Mouse (Mus musculus) intestine, embryonic 14.5 days (tissue): ENCODE results near the gene Mgst3. TPM values are rescaled to one million over a fixed set of nuclear protein-coding genes. Genes with fewer than 3 reads are reported as not detected.

Experiments
- ATAC-seq: fragments of 200-750 bp; cut with Nextera tagmentation; replicated peaks from 2 replicates; pipeline ENCODE4 v1.8.0; 2017; ENCODE audit warnings: low read depth, moderate number of reproducible peaks, moderate TSS enrichment, moderate library complexity; ENCODE audit not compliant: low FRiP score, low TSS enrichment
- DNase-seq: peaks from one replicate; pipeline ENCODE4 v3.0.0-alpha.2; 2018; ENCODE audit warnings: low spot score
- H3K27ac ChIP-seq: fragments of 300-500 bp; sonication (generic); 2 replicates; pipeline ENCODE4 v1.5.1; 2014; ENCODE audit warnings: low read depth, mild to moderate bottlenecking, control low read depth
- H3K27me3 ChIP-seq: fragments of 300-500 bp; sonication (generic); replicated peaks from 2 replicates; pipeline ENCODE4 v1.6.1; 2014; ENCODE audit warnings: low read length, control low read depth; ENCODE audit not compliant: control insufficient read depth, insufficient read depth
- H3K36me3 ChIP-seq: fragments of 300-500 bp; sonication (generic); 2 replicates; pipeline ENCODE4 v1.6.1; 2014; ENCODE audit warnings: low read length, control low read depth; ENCODE audit not compliant: control insufficient read depth, insufficient read depth
- H3K4me1 ChIP-seq: fragments of 300-500 bp; sonication (generic); replicated peaks from 2 replicates; pipeline ENCODE4 v1.6.1; 2014; ENCODE audit warnings: low read length, control low read depth, mixed read lengths; ENCODE audit not compliant: control insufficient read depth, insufficient read depth
- H3K4me2 ChIP-seq: fragments of 300-500 bp; sonication (generic); 2 replicates; pipeline ENCODE4 v1.6.1; 2014; ENCODE audit warnings: low read length
- H3K4me3 ChIP-seq: fragments of 300-500 bp; sonication (generic); 2 replicates; pipeline ENCODE4 v1.5.1; 2014; ENCODE audit warnings: low read depth, low read length, control low read depth, mixed read lengths
- H3K9ac ChIP-seq: fragments of 300-500 bp; sonication (generic); 2 replicates; pipeline ENCODE4 v1.6.1; 2014; ENCODE audit warnings: mild to moderate bottlenecking, low read length
- H3K9me3 ChIP-seq: fragments of 300-500 bp; sonication (generic); 2 replicates; pipeline ENCODE4 v1.6.1; 2016; ENCODE audit warnings: low read length, control low read depth; ENCODE audit not compliant: control insufficient read depth
- WGBS: fragments of 180-500 bp; shearing (Covaris S2); extraction: QIAGEN DNeasy Blood & Tissue Kit; methylation state at CpG from one replicate; pipeline ENCODE4 v1.1.7; 2014; 5-methylcytosine and 5-hydroxymethylcytosine counted together
- polyA plus RNA-seq: library from polyadenylated mRNA; unstranded; fragments of >200 nt; fragmentation: Nextera tagmentation; extraction: Ambion mirVana; gene quantifications from 2 replicates; pipeline ENCODE4 v1.2.1, GENCODE M21; 2014

The Mgst3 gene
- polyA plus RNA-seq, 1 experiment from 2014 or later = 217 TPM

DNA sequence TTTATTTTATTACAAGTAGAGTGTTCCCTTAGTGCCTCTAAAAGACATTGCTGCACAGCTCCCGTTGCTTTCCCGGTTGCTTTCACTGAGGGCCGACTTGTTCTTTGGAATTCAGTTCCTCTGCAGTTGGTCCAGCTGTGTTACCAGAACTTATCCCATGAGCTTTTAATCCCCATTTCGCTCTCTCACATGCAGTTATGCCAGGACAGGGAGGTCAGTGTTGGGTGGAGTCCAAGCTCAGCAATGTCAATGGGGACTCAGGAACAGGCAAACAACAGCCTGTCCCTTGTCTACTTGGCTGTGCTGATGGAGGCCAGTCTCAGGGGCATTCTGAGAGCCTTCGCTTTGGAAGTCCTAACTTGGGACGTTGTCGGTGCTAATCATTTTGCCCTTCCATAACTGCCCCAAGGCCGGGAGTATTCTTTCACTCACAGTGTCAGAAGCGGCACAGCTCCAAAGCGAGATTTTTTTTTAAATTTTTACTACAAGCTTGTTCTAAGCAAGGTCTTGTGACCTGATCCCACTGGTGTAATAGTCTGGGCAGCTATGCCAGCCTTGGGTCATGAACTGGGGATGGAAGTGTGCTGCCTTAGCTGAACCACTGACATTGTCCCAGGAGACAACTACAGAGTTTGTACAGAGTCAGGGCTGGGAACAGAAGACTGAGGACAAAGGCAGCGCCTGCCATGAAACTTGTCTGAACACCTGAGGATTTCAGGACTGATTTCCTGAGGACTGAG lies 29.0 kb upstream of the Mgst3 start:
- Histone ChIP-seq H3K9me3 (no peaks in the 10 kb centered on the region), H3K4me2 (no peak overlapping the region), H3K4me3 (no peak overlapping the region), H3K9ac (no peak overlapping the region), H3K27ac (no peak overlapping the region), H3K4me1 (no peaks in the 10 kb centered on the region), H3K27me3 (no peaks in the 10 kb centered on the region), H3K36me3 (no peaks in the 10 kb centered on the region)
- ATAC-seq = no peak
- 81% methylated on average over 11 of the region's 11 CpGs for WGBS
- peak; percentile 47 for DNase-seq

DNA sequence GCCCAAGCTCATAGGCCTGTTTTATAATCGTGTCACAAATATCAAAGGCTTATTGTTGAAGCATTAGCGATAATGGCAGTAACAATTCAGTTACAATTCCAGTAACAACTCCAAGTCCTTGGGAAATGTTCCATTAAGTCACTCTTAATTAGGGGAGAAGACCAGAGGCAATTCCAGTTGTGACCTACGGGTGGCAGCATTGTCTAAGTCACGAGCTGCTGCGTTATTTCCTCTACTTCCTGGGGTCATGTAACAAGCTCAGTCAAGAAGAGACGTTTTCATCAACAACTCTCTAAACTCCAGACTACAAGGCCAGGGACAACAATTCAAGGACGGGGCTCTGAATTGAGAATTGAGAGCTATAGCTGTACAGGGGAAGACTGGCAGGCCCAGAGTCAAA lies 21.2 kb upstream of the Mgst3 start:
- ATAC-seq (no peak), DNase-seq (peak; percentile 89)
- WGBS = 4% methylated on average over 7 of the region's 7 CpGs

DNA sequence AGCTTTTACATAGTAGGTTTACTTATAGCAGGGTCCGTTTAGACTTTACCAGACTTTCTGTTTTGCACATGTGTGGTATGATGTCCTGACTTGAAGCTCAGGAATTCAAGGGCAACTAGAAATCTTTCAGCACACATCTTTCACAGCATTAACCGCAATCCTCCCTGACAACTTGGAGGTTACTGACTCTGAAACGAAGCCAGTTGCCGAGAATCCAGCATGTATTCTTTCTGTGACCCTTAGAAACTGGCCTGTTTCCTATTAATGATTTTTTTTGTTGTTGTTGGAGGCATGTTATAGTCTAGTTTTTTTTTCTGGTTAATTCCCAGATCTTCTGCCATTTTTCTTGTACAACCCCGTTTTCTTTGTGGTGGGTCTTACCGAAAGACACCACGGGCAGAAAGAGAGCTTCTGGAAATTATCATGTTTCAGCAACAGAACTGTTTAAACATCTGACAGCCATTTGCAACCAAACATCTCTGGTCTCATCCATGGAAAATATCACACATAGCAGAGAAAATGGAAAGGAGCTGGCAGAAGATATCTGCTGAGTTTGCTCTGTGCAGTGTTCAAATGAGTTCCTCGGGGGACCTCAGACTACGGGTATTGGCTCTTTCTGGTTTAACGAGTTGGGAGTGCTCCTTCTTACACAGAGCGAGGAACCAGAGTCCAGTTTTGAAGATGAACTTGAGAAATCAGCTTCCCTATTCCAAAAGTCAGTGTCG lies 18.5 kb upstream of the Mgst3 start:
- no peak overlapping the region for H3K4me3 ChIP-seq
- H3K9me3 ChIP-seq = no peaks in the 10 kb centered on the region
- 36% methylated on average over 12 of the region's 12 CpGs for WGBS
- DNase-seq (no peak), ATAC-seq (no peak)
- H3K27ac ChIP-seq = no peak overlapping the region
- no peak overlapping the region for H3K9ac ChIP-seq
- no peak overlapping the region for H3K4me2 ChIP-seq
- H3K36me3 ChIP-seq = no peaks in the 10 kb centered on the region
- H3K27me3 ChIP-seq = no peaks in the 10 kb centered on the region
- no peaks in the 10 kb centered on the region for H3K4me1 ChIP-seq

More for the DNA sequence above, 21.2 kb upstream of the Mgst3 start:
- no peak overlapping the region for H3K27ac ChIP-seq
- H3K4me1 ChIP-seq = no peaks in the 10 kb centered on the region
- H3K9me3 ChIP-seq = no peaks in the 10 kb centered on the region
- H3K9ac ChIP-seq = no peak overlapping the region
- no peaks in the 10 kb centered on the region for H3K36me3 ChIP-seq
- no peak overlapping the region for H3K4me2 ChIP-seq
- H3K4me3 ChIP-seq = no peak overlapping the region
- H3K27me3 ChIP-seq = no peaks in the 10 kb centered on the region

DNA sequence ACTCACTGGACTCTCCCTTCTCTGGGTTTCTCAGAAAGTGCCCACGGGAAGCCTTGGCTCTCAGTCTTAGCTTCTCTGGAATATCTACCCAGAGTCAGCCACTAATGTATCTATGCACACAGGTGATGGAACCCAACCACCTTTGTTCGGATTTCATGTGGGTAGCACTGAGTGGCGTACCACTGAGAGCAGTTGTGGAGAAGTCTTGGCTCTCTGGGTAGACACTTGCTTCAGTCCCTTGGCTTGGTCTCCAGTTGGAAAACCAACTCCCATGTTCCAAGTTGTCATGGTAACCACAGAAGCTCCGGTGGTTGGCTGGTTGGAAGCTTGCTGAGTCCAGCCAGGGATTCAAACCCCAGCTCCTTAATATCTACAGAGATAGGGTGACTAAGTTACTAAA lies 16.0 kb upstream of the Mgst3 start:
- ATAC-seq = no peak
- no peaks in the 10 kb centered on the region for H3K9me3 ChIP-seq
- H3K4me1 ChIP-seq = no peaks in the 10 kb centered on the region
- H3K36me3 ChIP-seq = no peaks in the 10 kb centered on the region
- H3K4me2 ChIP-seq = no peak overlapping the region
- H3K4me3 ChIP-seq = no peak overlapping the region
- H3K9ac ChIP-seq = no peak overlapping the region
- DNase-seq = no peak
- H3K27me3 ChIP-seq = 0 out of 2 replicates have a peak, but pooled peaks cover 3% of the 10 kb centered on the region
- no peak overlapping the region for H3K27ac ChIP-seq
- 83% methylated on average over 4 of the region's 4 CpGs for WGBS

DNA sequence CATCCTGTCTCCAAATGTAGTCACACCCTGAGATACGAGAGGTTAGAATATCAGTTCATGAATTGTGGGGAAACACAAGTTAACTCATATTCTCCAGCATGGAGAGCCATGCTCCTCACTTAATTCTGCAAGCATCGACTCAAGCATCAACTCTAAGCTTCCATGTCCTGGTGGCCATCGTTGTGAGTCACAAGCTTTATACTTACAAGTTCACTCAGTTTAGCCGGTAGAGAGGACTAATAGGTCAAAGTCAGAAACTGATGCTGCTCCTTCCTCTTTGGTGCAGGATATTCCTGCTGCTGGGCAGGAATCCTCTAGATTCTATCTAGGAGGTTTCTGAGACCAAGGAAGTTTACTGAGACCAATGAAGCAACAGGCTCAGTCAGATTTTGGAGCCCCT lies 11.6 kb upstream of the Mgst3 start:
- H3K27ac ChIP-seq = no peak overlapping the region
- H3K4me3 ChIP-seq = no peak overlapping the region
- no peak overlapping the region for H3K9ac ChIP-seq
- ATAC-seq = no peak
- no peaks in the 10 kb centered on the region for H3K4me1 ChIP-seq
- no peak overlapping the region for H3K4me2 ChIP-seq
- no peaks in the 10 kb centered on the region for H3K9me3 ChIP-seq
- H3K27me3 ChIP-seq = 0 out of 2 replicates have a peak, but pooled peaks cover 3% of the 10 kb centered on the region
- 81% methylated on average over 4 of the region's 4 CpGs for WGBS
- H3K36me3 ChIP-seq = no peaks in the 10 kb centered on the region
- no peak for DNase-seq

DNA sequence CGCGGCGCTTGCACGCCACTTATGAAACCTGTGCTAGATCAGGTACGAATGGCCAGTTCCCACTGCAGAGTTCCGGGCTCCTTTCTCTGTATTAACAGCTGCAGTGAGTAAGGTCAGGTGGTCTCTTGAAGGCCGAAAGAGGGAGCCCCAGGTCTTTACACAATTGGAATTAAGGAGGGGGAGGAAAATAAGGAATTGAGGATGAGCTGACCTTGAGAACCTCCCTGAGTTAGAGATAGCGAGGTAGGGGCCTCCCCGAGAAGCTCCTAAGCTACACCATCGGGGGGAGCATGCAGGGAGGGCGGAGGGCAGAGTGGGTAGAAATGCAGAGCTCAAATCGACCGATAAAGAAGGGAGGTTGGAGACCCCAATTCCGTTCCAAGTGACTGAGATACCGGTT lies 360 bp downstream of the Mgst3 start:
- H3K27ac ChIP-seq = peak overlapping the region; percentile 86
- H3K9ac ChIP-seq = peak overlapping the region; percentile 73
- H3K4me2 ChIP-seq = peak overlapping the region; percentile 78
- under 1% methylated on average over 15 of the region's 15 CpGs for WGBS
- H3K4me3 ChIP-seq = peak overlapping the region; percentile 67
- peak; percentile 45 for ATAC-seq
- no peaks in the 10 kb centered on the region for H3K9me3 ChIP-seq
- H3K4me1 ChIP-seq = peaks cover 6% of the 10 kb centered on the region; the same call in 1 of the 2 replicates
- DNase-seq = no peak
- H3K27me3 ChIP-seq = no peaks in the 10 kb centered on the region
- no peaks in the 10 kb centered on the region for H3K36me3 ChIP-seq

DNA sequence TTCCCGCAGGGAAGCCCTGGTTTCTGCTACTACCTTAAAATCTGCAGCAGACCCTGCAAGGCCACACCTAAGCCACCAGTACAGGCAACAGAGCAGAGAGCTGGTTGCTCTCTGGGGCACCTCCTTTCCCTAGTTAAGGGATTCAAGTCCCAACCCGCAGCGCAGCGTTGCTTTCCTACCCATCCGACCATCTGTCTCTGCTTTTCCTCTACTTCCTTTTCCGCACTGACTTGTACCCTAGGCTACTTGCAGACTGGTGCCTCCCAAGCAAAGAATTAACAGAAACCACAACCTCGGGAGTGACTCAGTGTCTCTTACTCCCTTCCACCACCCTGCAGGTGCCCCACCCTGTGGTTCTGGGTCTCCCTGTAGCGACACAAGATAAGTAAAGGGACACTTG lies 954 bp downstream of the Mgst3 start:
- Histone ChIP-seq H3K36me3 (no peaks in the 10 kb centered on the region), H3K4me1 (peaks cover 6% of the 10 kb centered on the region; the same call in 1 of the 2 replicates), H3K27ac (peak overlapping the region; percentile 86), H3K9ac (peak overlapping the region; percentile 73), H3K4me3 (peak overlapping the region; percentile 67), H3K27me3 (no peaks in the 10 kb centered on the region), H3K9me3 (no peaks in the 10 kb centered on the region), H3K4me2 (peak overlapping the region; percentile 78)
- WGBS = 7% methylated on average over 8 of the region's 8 CpGs
- ATAC-seq = no peak
- DNase-seq = peak; percentile 65

DNA sequence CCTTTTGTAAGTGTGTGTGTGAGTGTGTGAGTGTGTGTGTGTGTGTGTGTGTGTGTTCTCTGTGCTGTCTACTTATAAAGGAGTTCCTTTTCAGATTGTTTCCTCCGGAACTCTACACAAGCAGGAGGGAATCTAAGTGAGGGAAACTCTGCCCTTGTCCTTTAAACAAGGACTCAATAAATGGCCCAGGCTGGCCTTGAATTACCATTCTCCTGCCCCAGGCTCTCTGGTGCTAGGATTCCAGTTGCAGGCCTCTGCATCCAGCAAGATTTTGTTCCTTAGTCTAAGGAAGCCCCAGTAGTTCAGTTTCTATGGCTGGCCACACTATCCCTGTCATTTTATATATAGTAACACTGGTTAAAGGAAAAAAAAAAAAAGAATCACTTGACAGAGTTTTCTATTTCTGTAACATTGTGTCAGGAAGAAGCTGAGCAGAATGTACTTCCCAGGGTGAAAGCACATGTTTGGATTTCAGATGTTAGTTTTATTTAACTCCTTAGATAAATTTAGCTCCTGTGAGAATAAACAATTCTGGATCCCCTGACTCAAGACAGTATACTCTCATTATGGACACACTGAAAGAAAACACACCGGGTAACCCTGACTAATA lies 1.5 kb downstream of the Mgst3 start:
- H3K4me1 ChIP-seq = peaks cover 6% of the 10 kb centered on the region; the same call in 1 of the 2 replicates
- peak overlapping the region; percentile 78 for H3K4me2 ChIP-seq
- WGBS = 31% methylated on average over 2 of the region's 2 CpGs
- H3K9me3 ChIP-seq = no peaks in the 10 kb centered on the region
- peak overlapping the region; percentile 67 for H3K4me3 ChIP-seq
- no peaks in the 10 kb centered on the region for H3K27me3 ChIP-seq
- peak overlapping the region; percentile 73 for H3K9ac ChIP-seq
- no peak for ATAC-seq
- DNase-seq = no peak
- H3K27ac ChIP-seq = peak overlapping the region; percentile 86; the same call in 1 of the 2 replicates
- no peaks in the 10 kb centered on the region for H3K36me3 ChIP-seq
